Mouse (Mus musculus) embryonic facial prominence, embryonic 15.5 days (tissue): ENCODE data around the gene Bax. TPM values are rescaled to one million over a fixed set of nuclear protein-coding genes. Genes with fewer than 3 reads are reported as not detected.
A peak's percentile ranks its signal among the peaks of the same experiment; 100 is the strongest.
"Not testable (repeated sequence)": the region's sequence is repeated elsewhere in the genome, so short reads cannot be mapped to it uniquely, and the experiment has no call there.

Experiments
- ATAC-seq: fragments of 200-750 bp; cut with Nextera tagmentation; 2 replicates; pipeline ENCODE4 v1.8.0; 2017; ENCODE audit warnings: low read depth, moderate TSS enrichment; ENCODE audit not compliant: insufficient number of reproducible peaks, low FRiP score, low TSS enrichment
- H3K27ac ChIP-seq: fragments of 300-500 bp; sonication (generic); replicated peaks from 2 replicates; pipeline ENCODE4 v1.5.1; 2015; ENCODE audit warnings: mild to moderate bottlenecking, inconsistent platforms
- H3K27me3 ChIP-seq: fragments of 300-500 bp; sonication (generic); 2 replicates; pipeline ENCODE4 v1.6.1; 2015; ENCODE audit warnings: inconsistent platforms
- H3K36me3 ChIP-seq: fragments of 300-500 bp; sonication (generic); 2 replicates; pipeline ENCODE4 v1.6.1; 2015; ENCODE audit warnings: mild to moderate bottlenecking, inconsistent platforms
- H3K4me1 ChIP-seq: fragments of 300-500 bp; sonication (generic); 2 replicates; pipeline ENCODE4 v1.6.1; 2015; ENCODE audit warnings: inconsistent platforms
- H3K4me2 ChIP-seq: fragments of 300-500 bp; sonication (generic); replicated peaks from 2 replicates; pipeline ENCODE4 v1.6.1; 2015; ENCODE audit warnings: mild to moderate bottlenecking, inconsistent platforms
- H3K4me3 ChIP-seq: fragments of 300-500 bp; sonication (generic); replicated peaks from 2 replicates; pipeline ENCODE4 v1.5.1; 2015; ENCODE audit warnings: mild to moderate bottlenecking, inconsistent platforms
- H3K9ac ChIP-seq: fragments of 300-500 bp; sonication (generic); 2 replicates; pipeline ENCODE4 v1.6.1; 2015; ENCODE audit warnings: inconsistent platforms
- H3K9me3 ChIP-seq: fragments of 300-500 bp; sonication (generic); replicated peaks from 2 replicates; pipeline ENCODE4 v1.6.1; 2016; ENCODE audit warnings: inconsistent platforms
- WGBS: fragments of 180-500 bp; shearing (Covaris S2); methylation state at CpG from one replicate; pipeline ENCODE4 v1.1.7; 2015; 5-methylcytosine and 5-hydroxymethylcytosine counted together
- polyA plus RNA-seq: library from polyadenylated mRNA; unstranded; fragments of >200 nt; fragmentation: Nextera tagmentation; extraction: Ambion mirVana; gene quantifications from 2 replicates; pipeline ENCODE4 v1.2.1, GENCODE M21; 2015

The Bax gene
- polyA plus RNA-seq, 1 experiment from 2014 or later: 156 TPM

- Histone ChIP-seq H3K27me3 (no peaks in the 10 kb centered on the region), H3K27ac (no peak overlapping the region), H3K4me2 (no peak overlapping the region), H3K4me3 (no peak overlapping the region), H3K36me3 (peaks cover 53% of the 10 kb centered on the region), H3K9ac (no peak overlapping the region), H3K9me3 (no peaks in the 10 kb centered on the region), H3K4me1 (peaks cover 18% of the 10 kb centered on the region)
- WGBS: 87% methylated on average over 8 of the region's 8 CpGs
- no peak for ATAC-seq
Measured at GRCm38 (mm10) chr7:45492225-45492844, 25.6 kb upstream of the Bax start.

- H3K4me3 ChIP-seq: no peak overlapping the region
- H3K27me3 ChIP-seq: no peaks in the 10 kb centered on the region
- H3K9me3 ChIP-seq: no peaks in the 10 kb centered on the region
- 0 out of 2 replicates have a peak overlapping the region, but pooled peaks have one; percentile 24 for H3K4me2 ChIP-seq
- H3K9ac ChIP-seq: no peak overlapping the region
- no peak for ATAC-seq
- H3K4me1 ChIP-seq: peaks cover 20% of the 10 kb centered on the region
- peaks cover 42% of the 10 kb centered on the region for H3K36me3 ChIP-seq
- peak overlapping the region; percentile 31; the same call in 1 of the 2 replicates for H3K27ac ChIP-seq
- 16% methylated on average over 3 of the region's 3 CpGs for WGBS
Measured at GRCm38 (mm10) chr7:45491264-45491663, 24.6 kb upstream of the Bax start.

GRCm38 (mm10) chr7:45490822-45491221 is 24.1 kb upstream of the Bax start:
- no peak overlapping the region for H3K4me3 ChIP-seq
- peak overlapping the region; percentile 31; the same call in 1 of the 2 replicates for H3K27ac ChIP-seq
- H3K9ac ChIP-seq: no peak overlapping the region

GRCm38 (mm10) chr7:45489578-45489977 is 22.9 kb upstream of the Bax start:
- Histone ChIP-seq H3K36me3 (peaks cover 25% of the 10 kb centered on the region), H3K4me3 (no peak overlapping the region), H3K9ac (no peak overlapping the region), H3K27ac (no peak overlapping the region), H3K4me2 (no peak overlapping the region), H3K27me3 (no peaks in the 10 kb centered on the region), H3K9me3 (no peaks in the 10 kb centered on the region), H3K4me1 (peaks cover 20% of the 10 kb centered on the region)
- ATAC-seq: no peak
- 76% methylated on average over 7 of the region's 7 CpGs for WGBS

More at GRCm38 (mm10) chr7:45490822-45491221, 24.1 kb upstream of the Bax start:
- H3K27me3 ChIP-seq: no peaks in the 10 kb centered on the region
- 0 out of 2 replicates have a peak overlapping the region, but pooled peaks have one; percentile 24 for H3K4me2 ChIP-seq
- 35% methylated on average over 9 of the region's 9 CpGs for whole genome bisulfite sequencing
- H3K4me1 ChIP-seq: peaks cover 20% of the 10 kb centered on the region
- peaks cover 37% of the 10 kb centered on the region for H3K36me3 ChIP-seq
- no peaks in the 10 kb centered on the region for H3K9me3 ChIP-seq
- no peak for ATAC-seq

GRCm38 (mm10) chr7:45488293-45489204 is 21.9 kb upstream of the Bax start, which contains the start of gene Dhdh:
Dhdh (minus strand) TSS chr7:45488805.
- peak within 1 kb of the TSS; percentile 48 for H3K4me3 ChIP-seq
- H3K27ac ChIP-seq: peak within 1 kb of the TSS; percentile 83
- peak; percentile 67; the same call in 1 of the 2 replicates for ATAC-seq
- H3K27me3 ChIP-seq: no peaks in the 10 kb centered on the region
- peak within 1 kb of the TSS; percentile 35 for H3K9ac ChIP-seq
- no peaks in the 10 kb centered on the region for H3K9me3 ChIP-seq
- H3K36me3 ChIP-seq: peaks cover 15% of the 10 kb centered on the region
- 7% methylated on average over 38 of the region's 38 CpGs for WGBS
- peak within 1 kb of the TSS; percentile 67 for H3K4me2 ChIP-seq
- peaks cover 20% of the 10 kb centered on the region for H3K4me1 ChIP-seq

- peak overlapping the region; percentile 67 for H3K4me2 ChIP-seq
- no peaks in the 10 kb centered on the region for H3K9me3 ChIP-seq
- peak overlapping the region; percentile 83 for H3K27ac ChIP-seq
- WGBS: 46% methylated on average over 11 of the region's 11 CpGs
- H3K36me3 ChIP-seq: peaks cover 8% of the 10 kb centered on the region
- 0 out of 2 replicates have a peak, but pooled peaks have one; percentile 22 for ATAC-seq
- H3K27me3 ChIP-seq: no peaks in the 10 kb centered on the region
- peak overlapping the region; percentile 48 for H3K4me3 ChIP-seq
- peak overlapping the region; percentile 35; the same call in 1 of the 2 replicates for H3K9ac ChIP-seq
- H3K4me1 ChIP-seq: peaks cover 20% of the 10 kb centered on the region
Measured at GRCm38 (mm10) chr7:45487861-45488292, 21.2 kb upstream of the Bax start.

GRCm38 (mm10) chr7:45486761-45487415 is 20.2 kb upstream of the Bax start, which contains the start of gene Gm45808:
Gm45808 (minus strand) TSS chr7:45486811.
- Histone ChIP-seq H3K9me3 (no peaks in the 10 kb centered on the region), H3K4me2 (peak within 1 kb of the TSS; percentile 67; the same call in 1 of the 2 replicates), H3K4me3 (no peak within 1 kb of the TSS; the same call in 1 of the 2 replicates), H3K36me3 (no peaks in the 10 kb centered on the region), H3K27ac (peak within 1 kb of the TSS; percentile 83), H3K27me3 (no peaks in the 10 kb centered on the region), H3K4me1 (peaks cover 20% of the 10 kb centered on the region), H3K9ac (no peak within 1 kb of the TSS)
- no peak for ATAC-seq
- 72% methylated on average over 12 of the region's 12 CpGs for WGBS

GRCm38 (mm10) chr7:45486158-45486557 is 19.5 kb upstream of the Bax start:
- Histone ChIP-seq H3K9me3 (no peaks in the 10 kb centered on the region), H3K4me1 (peaks cover 18% of the 10 kb centered on the region), H3K27ac (no peak overlapping the region), H3K9ac (no peak overlapping the region), H3K4me2 (no peak overlapping the region), H3K4me3 (no peak overlapping the region), H3K27me3 (no peaks in the 10 kb centered on the region), H3K36me3 (no peaks in the 10 kb centered on the region)
- 69% methylated on average over 7 of the region's 7 CpGs for WGBS
- no peak for ATAC-seq

GRCm38 (mm10) chr7:45484985-45485384 is 18.3 kb upstream of the Bax start:
- not testable (repeated sequence) for H3K4me3 ChIP-seq, H3K4me2 ChIP-seq, H3K27ac ChIP-seq, ATAC-seq, H3K36me3 ChIP-seq, H3K9me3 ChIP-seq, H3K9ac ChIP-seq, H3K27me3 ChIP-seq
- WGBS: 89% methylated on average over 5 of the region's 5 CpGs
- peaks cover 12% of the 10 kb centered on the region for H3K4me1 ChIP-seq

- no peak overlapping the region for H3K9ac ChIP-seq
- no peak for ATAC-seq
- WGBS: 60% methylated on average over 1 of the region's 1 CpGs
- no peaks in the 10 kb centered on the region for H3K36me3 ChIP-seq
- no peaks in the 10 kb centered on the region for H3K9me3 ChIP-seq
- H3K4me2 ChIP-seq: no peak overlapping the region
- H3K27me3 ChIP-seq: no peaks in the 10 kb centered on the region
- H3K4me3 ChIP-seq: no peak overlapping the region
- H3K27ac ChIP-seq: no peak overlapping the region
- peaks cover under 1% of the 10 kb centered on the region; the same call in 1 of the 2 replicates for H3K4me1 ChIP-seq
Measured at GRCm38 (mm10) chr7:45482166-45482565, 15.5 kb upstream of the Bax start.
